Mouse (Mus musculus): ENCODE results near the gene Zfand2a. TPM values are rescaled to one million over a fixed set of nuclear protein-coding genes. Genes with fewer than 3 reads are reported as not detected.

Zfand2a gene
- total and polyA plus RNA-seq, 3 experiments = 12.0 to 16.7 (median 14.0) TPM

GRCm38 (mm10) chr5:139510682-139511366 lies 26.5 kb upstream of the Zfand2a start:
- Histone ChIP-seq H3K4me3 (no peak overlapping the region), H3K4me1 (ENCODE audit: control insufficient read depth, insufficient read depth, low read length) (no peaks in the 10 kb centered on the region), H3K36me3 (ENCODE audit: control insufficient read depth, insufficient read depth, low read length) (no peaks in the 10 kb centered on the region), H3K9ac (ENCODE audit: low read depth, low read length) (no peak overlapping the region), H3K27me3 (ENCODE audit: control insufficient read depth, insufficient read depth, low read length) (no peaks in the 10 kb centered on the region; the same call in 1 of the 2 replicates), H3K27ac (no peak overlapping the region), H3K79me2 (replicated peaks; ENCODE audit: control insufficient read depth, insufficient read depth, low read length) (no peaks in the 10 kb centered on the region)
- intact Hi-C loops (cut with DNase I) = loop anchor here (2.0 kb wide), 1 partner anchor 158 kb away; no protein-coding TSS in a partner anchor
- TF ChIP-seq POLR2A (IDR thresholded peaks at IDR 0.05; ENCODE audit: insufficient read depth, low read depth, low read length) = no peak
- TF ChIP-seq EP300 (IDR thresholded peaks at IDR 0.05; ENCODE audit: insufficient read depth, low read depth, low read length) = no peak
- peak; percentile 52 for TF ChIP-seq CTCF (IDR thresholded peaks at IDR 0.05)
- WGBS = 14% methylated on average over 17 of the region's 17 CpGs
- DNase-seq = peak in 1 of 2 experiments; percentile 11

DNA sequence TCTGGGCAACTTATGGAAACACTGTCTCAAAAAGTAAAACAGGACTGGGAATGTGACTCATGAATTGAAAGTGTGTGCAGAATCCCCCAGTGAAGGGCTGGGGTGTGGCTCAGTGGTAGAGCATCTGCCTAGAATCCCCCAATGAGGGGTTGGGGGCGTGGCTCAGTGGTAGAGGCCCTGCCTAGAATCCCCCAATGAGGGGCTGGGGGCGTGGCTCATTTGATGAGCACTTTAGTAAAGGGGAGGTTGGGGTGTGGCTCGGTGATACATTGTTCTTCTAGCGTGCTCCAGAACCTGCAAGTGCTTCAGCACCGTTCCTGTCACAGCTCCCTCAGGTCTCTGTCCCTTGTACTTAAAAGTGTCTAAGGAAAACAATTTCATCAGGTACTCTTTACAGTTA lies 21.9 kb upstream of the Zfand2a start:
- WGBS = 13% methylated on average over 5 of the region's 5 CpGs
- Histone ChIP-seq H3K36me3 (ENCODE audit: control insufficient read depth, insufficient read depth, low read length) (no peaks in the 10 kb centered on the region), H3K27me3 (ENCODE audit: control insufficient read depth, insufficient read depth, low read length) (no peaks in the 10 kb centered on the region; the same call in none of the 2 replicates), H3K9ac (ENCODE audit: low read depth, low read length) (no peak overlapping the region), H3K27ac (no peak overlapping the region), H3K79me2 (replicated peaks; ENCODE audit: control insufficient read depth, insufficient read depth, low read length) (no peaks in the 10 kb centered on the region), H3K4me3 (no peak overlapping the region), H3K4me1 (ENCODE audit: control insufficient read depth, insufficient read depth, low read length) (no peaks in the 10 kb centered on the region)
- intact Hi-C loops (cut with DNase I) = no loop called here
- DNase-seq = no peak
- TF ChIP-seq EP300 (IDR thresholded peaks at IDR 0.05; ENCODE audit: insufficient read depth, low read depth, low read length) = no peak
- no peak for TF ChIP-seq POLR2A (IDR thresholded peaks at IDR 0.05; ENCODE audit: insufficient read depth, low read depth, low read length)
- TF ChIP-seq CTCF (IDR thresholded peaks at IDR 0.05) = no peak

GRCm38 (mm10) chr5:139505073-139505606 lies 20.8 kb upstream of the Zfand2a start:
- WGBS = 4% methylated on average over 14 of the region's 14 CpGs
- TF ChIP-seq POLR2A (IDR thresholded peaks at IDR 0.05; ENCODE audit: insufficient read depth, low read depth, low read length) = no peak
- peak; percentile 87 for TF ChIP-seq CTCF (IDR thresholded peaks at IDR 0.05)
- peak; percentile 61; the same call in 1 of the 2 replicates for TF ChIP-seq EP300 (IDR thresholded peaks at IDR 0.05; ENCODE audit: insufficient read depth, low read depth, low read length)
- intact Hi-C loops (cut with DNase I) = loop anchor here (1.0 kb wide), 3 partner anchors 141 to 223 kb away; no protein-coding TSS in a partner anchor
- Histone ChIP-seq H3K9ac (ENCODE audit: low read depth, low read length) (no peak overlapping the region), H3K27ac (no peak overlapping the region), H3K4me3 (no peak overlapping the region), H3K36me3 (ENCODE audit: control insufficient read depth, insufficient read depth, low read length) (no peaks in the 10 kb centered on the region), H3K4me1 (ENCODE audit: control insufficient read depth, insufficient read depth, low read length) (no peaks in the 10 kb centered on the region), H3K79me2 (replicated peaks; ENCODE audit: control insufficient read depth, insufficient read depth, low read length) (no peaks in the 10 kb centered on the region), H3K27me3 (ENCODE audit: control insufficient read depth, insufficient read depth, low read length) (no peaks in the 10 kb centered on the region; the same call in none of the 2 replicates)
- DNase-seq = peak; percentile 77 to 85

DNA sequence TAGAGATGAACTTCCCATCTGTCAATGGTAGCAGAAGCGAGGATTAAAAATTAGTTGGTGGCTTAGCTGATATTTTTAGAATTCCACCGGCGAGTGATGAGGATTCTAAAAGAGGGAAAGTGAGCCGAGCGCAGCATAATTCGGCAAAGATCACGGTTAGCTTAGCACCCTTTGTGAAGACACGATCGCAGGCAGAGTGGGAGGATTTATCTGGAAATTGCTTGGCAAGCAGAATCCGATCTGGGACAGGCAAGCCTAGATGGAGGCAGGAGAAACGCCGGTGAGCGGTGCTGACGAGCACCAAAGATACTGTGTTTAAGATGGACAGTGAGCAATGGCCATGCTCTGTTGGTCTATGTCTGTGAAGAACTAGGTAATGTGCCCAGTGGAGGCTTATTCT lies 17.9 kb upstream of the Zfand2a start:
- TF ChIP-seq POLR2A (IDR thresholded peaks at IDR 0.05; ENCODE audit: insufficient read depth, low read depth, low read length) = no peak
- no peak for TF ChIP-seq EP300 (IDR thresholded peaks at IDR 0.05; ENCODE audit: insufficient read depth, low read depth, low read length)
- TF ChIP-seq CTCF (IDR thresholded peaks at IDR 0.05) = no peak
- Histone ChIP-seq H3K36me3 (ENCODE audit: control insufficient read depth, insufficient read depth, low read length) (no peaks in the 10 kb centered on the region), H3K79me2 (replicated peaks; ENCODE audit: control insufficient read depth, insufficient read depth, low read length) (no peaks in the 10 kb centered on the region), H3K4me1 (ENCODE audit: control insufficient read depth, insufficient read depth, low read length) (no peaks in the 10 kb centered on the region), H3K4me3 (no peak overlapping the region), H3K27me3 (ENCODE audit: control insufficient read depth, insufficient read depth, low read length) (no peaks in the 10 kb centered on the region; the same call in 1 of the 2 replicates), H3K27ac (no peak overlapping the region), H3K9ac (ENCODE audit: low read depth, low read length) (no peak overlapping the region)
- DNase-seq = no peak
- 69% methylated on average over 14 of the region's 14 CpGs for WGBS
- intact Hi-C loops (cut with DNase I) = no loop called here

- Histone ChIP-seq H3K36me3 (ENCODE audit: control insufficient read depth, insufficient read depth, low read length) (no peaks in the 10 kb centered on the region), H3K79me2 (replicated peaks; ENCODE audit: control insufficient read depth, insufficient read depth, low read length) (no peaks in the 10 kb centered on the region), H3K27ac (no peak overlapping the region), H3K4me3 (no peak overlapping the region), H3K4me1 (ENCODE audit: control insufficient read depth, insufficient read depth, low read length) (no peaks in the 10 kb centered on the region), H3K27me3 (ENCODE audit: control insufficient read depth, insufficient read depth, low read length) (no peaks in the 10 kb centered on the region; the same call in none of the 2 replicates), H3K9ac (ENCODE audit: low read depth, low read length) (no peak overlapping the region)
- WGBS = 38% methylated on average over 5 of the region's 5 CpGs
- no peak for DNase-seq
- intact Hi-C loops (cut with DNase I) = no loop called here
- TF ChIP-seq POLR2A (IDR thresholded peaks at IDR 0.05; ENCODE audit: insufficient read depth, low read depth, low read length) (no peak), EP300 (IDR thresholded peaks at IDR 0.05; ENCODE audit: insufficient read depth, low read depth, low read length) (no peak), CTCF (IDR thresholded peaks at IDR 0.05) (no peak)
Measured at GRCm38 (mm10) chr5:139498791-139499190, 14.4 kb upstream of the Zfand2a start.

DNA sequence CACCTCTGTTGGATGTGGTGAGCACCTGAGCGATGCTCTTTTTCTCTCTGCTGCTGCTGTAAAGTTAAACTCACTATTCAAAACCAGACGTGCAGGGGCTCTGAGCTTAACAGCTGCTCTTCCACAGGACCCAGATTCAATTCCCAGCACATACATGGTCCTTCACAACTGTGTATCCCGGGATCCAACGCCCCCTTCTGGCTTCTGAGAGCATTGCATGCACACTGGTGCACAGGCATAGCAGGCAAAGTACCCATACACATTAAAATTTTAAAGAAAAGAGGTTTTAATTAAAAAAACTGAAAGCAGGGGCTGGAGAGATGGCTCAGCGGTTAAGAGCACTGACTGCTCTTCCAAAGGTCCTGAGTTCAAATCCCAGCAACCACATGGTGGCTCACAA lies 12.6 kb upstream of the Zfand2a start:
- Histone ChIP-seq H3K79me2 (replicated peaks; ENCODE audit: control insufficient read depth, insufficient read depth, low read length) (no peaks in the 10 kb centered on the region), H3K27me3 (ENCODE audit: control insufficient read depth, insufficient read depth, low read length) (no peaks in the 10 kb centered on the region; the same call in 1 of the 2 replicates), H3K27ac (no peak overlapping the region), H3K36me3 (ENCODE audit: control insufficient read depth, insufficient read depth, low read length) (no peaks in the 10 kb centered on the region), H3K9ac (ENCODE audit: low read depth, low read length) (no peak overlapping the region), H3K4me1 (ENCODE audit: control insufficient read depth, insufficient read depth, low read length) (no peaks in the 10 kb centered on the region), H3K4me3 (no peak overlapping the region)
- no peak for DNase-seq
- 0 out of 2 replicates have a peak, but pooled peaks have one; percentile 10 for TF ChIP-seq CTCF (IDR thresholded peaks at IDR 0.05)
- TF ChIP-seq EP300 (IDR thresholded peaks at IDR 0.05; ENCODE audit: insufficient read depth, low read depth, low read length) = no peak
- WGBS = 47% methylated on average over 5 of the region's 5 CpGs
- intact Hi-C loops (cut with DNase I) = no loop called here

Measured in heart, adult 2 months (tissue).